Mouse (Mus musculus) liver, embryonic 12.5 days (tissue): Measurements from ENCODE around the gene Prp2. TPM values are rescaled to one million over a fixed set of nuclear protein-coding genes. Genes with fewer than 3 reads are reported as not detected.
"Not testable (repeated sequence)": the region's sequence is repeated elsewhere in the genome, so short reads cannot be mapped to it uniquely, and the experiment has no call there.

ENCODE experiments used
- ATAC-seq: fragments of 200-750 bp; cut with Nextera tagmentation; 2 replicates; pipeline ENCODE4 v1.8.0; 2017; ENCODE audit warnings: moderate number of reproducible peaks, mild to moderate bottlenecking, moderate library complexity
- H3K27ac ChIP-seq: fragments of 300-500 bp; sonication (generic); 2 replicates; pipeline ENCODE4 v1.5.1; 2016; ENCODE audit warnings: mild to moderate bottlenecking
- H3K27me3 ChIP-seq: fragments of 300-500 bp; sonication (generic); replicated peaks from 2 replicates; pipeline ENCODE4 v1.6.1; 2016; ENCODE audit warnings: mild to moderate bottlenecking, moderate library complexity
- H3K36me3 ChIP-seq: fragments of 300-500 bp; sonication (generic); 2 replicates; pipeline ENCODE4 v1.6.1; 2016; ENCODE audit warnings: mild to moderate bottlenecking, moderate library complexity
- H3K4me1 ChIP-seq: fragments of 300-500 bp; sonication (generic); 2 replicates; pipeline ENCODE4 v1.6.1; 2016
- H3K4me2 ChIP-seq: fragments of 300-500 bp; sonication (generic); 2 replicates; pipeline ENCODE4 v1.6.1; 2016; ENCODE audit warnings: mild to moderate bottlenecking, moderate library complexity
- H3K4me3 ChIP-seq: fragments of 300-500 bp; sonication (generic); 2 replicates; pipeline ENCODE4 v1.5.1; 2016; ENCODE audit warnings: mild to moderate bottlenecking, moderate library complexity
- H3K9ac ChIP-seq: fragments of 300-500 bp; sonication (generic); 2 replicates; pipeline ENCODE4 v1.6.1; 2016; ENCODE audit warnings: mild to moderate bottlenecking, moderate library complexity
- H3K9me3 ChIP-seq: fragments of 300-500 bp; sonication (generic); replicated peaks from 2 replicates; pipeline ENCODE4 v1.6.1; 2016; ENCODE audit warnings: mild to moderate bottlenecking, moderate library complexity
- WGBS: fragments of 180-500 bp; shearing (Covaris S2); methylation state at CpG from one replicate; pipeline ENCODE4 v1.1.7; 2016; ENCODE audit not compliant: insufficient replicate concordance; 5-methylcytosine and 5-hydroxymethylcytosine counted together
- polyA plus RNA-seq: library from polyadenylated mRNA; unstranded; fragments of >200 nt; fragmentation: Nextera tagmentation; extraction: Ambion mirVana; gene quantifications from 2 replicates; pipeline ENCODE4 v1.2.1, GENCODE M21; 2016

Gene Prp2
- not detected in 2 replicates for polyA plus RNA-seq

- H3K9me3 ChIP-seq, H3K4me2 ChIP-seq, ATAC-seq, H3K36me3 ChIP-seq, H3K9ac ChIP-seq, H3K27ac ChIP-seq, H3K4me3 ChIP-seq, H3K4me1 ChIP-seq, H3K27me3 ChIP-seq: not testable (repeated sequence)
- WGBS: 43% methylated on average over 2 of the region's 2 CpGs
Observed at GRCm38 (mm10) chr6:132595613-132596012, at the start of gene Prp2. Gene Prp2 (plus strand): TSS chr6:132595913.

- ATAC-seq, H3K27ac ChIP-seq, H3K9ac ChIP-seq, H3K4me1 ChIP-seq, H3K4me2 ChIP-seq, H3K27me3 ChIP-seq, H3K4me3 ChIP-seq, H3K36me3 ChIP-seq, H3K9me3 ChIP-seq: not testable (repeated sequence)
- 82% methylated on average over 1 of the region's 1 CpGs for WGBS
Observed at GRCm38 (mm10) chr6:132569509-132569908, 26.2 kb upstream of the Prp2 start, which contains the start of gene Prh1. Gene Prh1 (plus strand): TSS chr6:132569809.

GRCm38 (mm10) chr6:132649399-132649798 is 53.7 kb downstream of the Prp2 start:
- no peaks in the 10 kb centered on the region for H3K9me3 ChIP-seq
- no peaks in the 10 kb centered on the region for H3K27me3 ChIP-seq
- H3K4me2 ChIP-seq: no peak overlapping the region
- H3K4me1 ChIP-seq: no peaks in the 10 kb centered on the region
- H3K4me3 ChIP-seq: no peak overlapping the region
- ATAC-seq: no peak
- no peaks in the 10 kb centered on the region for H3K36me3 ChIP-seq
- H3K27ac ChIP-seq: no peak overlapping the region
- no peak overlapping the region for H3K9ac ChIP-seq

Other genes starting within 250 kb of the Prp2 start
- not detected in 2 replicates for gene Gm8882, start 231.8 kb upstream of the Prp2 start, polyA plus RNA-seq
- not detected in 2 replicates for gene Prh1, start 26.1 kb upstream of the Prp2 start, polyA plus RNA-seq
- gene A630073D07Rik, start 55.6 kb downstream of the Prp2 start, polyA plus RNA-seq: not detected in 2 replicates
- not detected in 2 replicates for gene Tas2r120, start 61.0 kb downstream of the Prp2 start, polyA plus RNA-seq
- gene Tas2r121, start 105.1 kb downstream of the Prp2 start, polyA plus RNA-seq: not detected in 2 replicates
- gene Tas2r122, start 116.0 kb downstream of the Prp2 start, polyA plus RNA-seq: not detected in 2 replicates
- not detected in 2 replicates for gene Tas2r115, start 142.1 kb downstream of the Prp2 start, polyA plus RNA-seq
- gene Tas2r124, start 158.8 kb downstream of the Prp2 start, polyA plus RNA-seq: not detected in 2 replicates
- not detected in 2 replicates for gene Tas2r102, start 166.2 kb downstream of the Prp2 start, polyA plus RNA-seq
- gene Tas2r136, start 182.2 kb downstream of the Prp2 start, polyA plus RNA-seq: not detected in 2 replicates
- not detected in 2 replicates for gene Tas2r117, start 206.9 kb downstream of the Prp2 start, polyA plus RNA-seq